Mouse (Mus musculus): ENCODE measurements around the gene Shoc2. TPM values are rescaled to one million over a fixed set of nuclear protein-coding genes. Genes with fewer than 3 reads are reported as not detected.

The Shoc2 gene
- total and polyA plus RNA-seq, 2 experiments from 2014 or later, result 49.4 to 77.3 TPM

DNA sequence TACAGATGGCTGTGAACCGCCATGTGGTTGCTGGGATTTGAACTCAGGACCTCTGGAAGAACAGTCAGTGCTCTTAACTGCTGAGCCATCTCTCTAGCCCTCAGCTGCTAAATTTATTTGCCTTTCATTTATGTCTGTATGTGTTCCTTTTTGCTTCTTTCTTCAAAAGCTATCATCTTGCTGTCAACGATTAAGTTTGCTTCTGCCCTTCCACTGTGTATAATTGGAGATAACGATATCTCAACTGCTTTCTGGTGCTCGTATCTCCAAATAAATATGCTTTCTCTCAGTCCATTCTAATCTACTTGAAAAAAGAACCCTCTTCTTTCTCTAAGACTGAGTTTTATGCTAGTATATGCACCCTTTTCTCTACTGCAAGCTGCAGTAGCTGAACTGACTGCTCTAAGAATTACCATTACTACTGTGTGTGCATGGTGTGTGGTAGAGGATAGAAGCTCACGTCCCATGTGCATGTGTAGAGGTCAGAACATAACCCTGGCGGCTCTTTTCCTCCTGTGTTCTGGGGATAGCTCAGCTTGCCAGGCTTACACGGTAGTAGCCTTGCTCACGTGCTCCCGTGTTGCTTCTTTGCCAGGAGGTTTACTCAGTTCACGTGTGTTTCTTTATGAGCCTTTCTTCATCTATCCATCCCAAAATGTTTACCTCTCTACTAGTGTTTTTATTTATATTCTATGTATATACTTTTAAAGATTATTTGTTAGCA lies 21.0 kb downstream of the Shoc2 start:
- Histone ChIP-seq H3K4me2 (ENCODE audit: low read depth, low read length, poor library complexity, severe bottlenecking) (no peak overlapping the region), H3K27me3 (ENCODE audit: insufficient read depth, low read length) (no peaks in the 10 kb centered on the region), H3K36me3 (ENCODE audit: insufficient read depth, low read length) (no peaks in the 10 kb centered on the region), H3K9me3 (ENCODE audit: low read length) (no peaks in the 10 kb centered on the region), H3K4me1 (ENCODE audit: insufficient read depth, low read length) (no peaks in the 10 kb centered on the region), H3K4me3 (ENCODE audit: low read depth, low read length) (no peak overlapping the region), H3K27ac (ENCODE audit: low read depth, low read length) (no peak overlapping the region), H3K9ac (replicated peaks; ENCODE audit: low read length, poor library complexity, severe bottlenecking) (no peak overlapping the region)
- 89% methylated on average over 10 of the region's 10 CpGs for WGBS
- ATAC-seq (ENCODE audit: low FRiP score) (no peak), DNase-seq (ENCODE audit: low spot score) (no peak)
- no peak for TF ChIP-seq CTCF (IDR thresholded peaks at IDR 0.05)

DNA sequence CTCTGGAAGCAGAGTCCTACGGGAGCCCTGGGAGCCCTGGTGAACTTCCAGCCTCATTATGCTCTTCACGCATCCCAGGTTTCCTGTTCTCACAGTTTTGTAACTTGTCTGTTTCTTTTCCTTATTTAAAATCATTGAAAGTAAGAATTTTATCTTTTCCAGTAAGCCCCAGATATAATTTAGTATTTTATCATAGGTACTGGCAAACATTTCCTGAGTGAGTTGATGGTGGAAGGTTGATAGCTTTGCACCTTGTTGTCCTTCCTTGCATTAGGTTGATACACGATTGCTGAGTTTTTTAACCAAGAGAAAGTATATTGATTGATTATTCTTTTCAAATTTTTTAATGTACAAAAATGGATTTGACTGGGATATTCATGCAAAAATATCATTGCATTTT lies 25.1 kb downstream of the Shoc2 start:
- no peak overlapping the region for H3K27ac ChIP-seq (ENCODE audit: low read depth, low read length)
- no peak for TF ChIP-seq CTCF (IDR thresholded peaks at IDR 0.05)

DNA sequence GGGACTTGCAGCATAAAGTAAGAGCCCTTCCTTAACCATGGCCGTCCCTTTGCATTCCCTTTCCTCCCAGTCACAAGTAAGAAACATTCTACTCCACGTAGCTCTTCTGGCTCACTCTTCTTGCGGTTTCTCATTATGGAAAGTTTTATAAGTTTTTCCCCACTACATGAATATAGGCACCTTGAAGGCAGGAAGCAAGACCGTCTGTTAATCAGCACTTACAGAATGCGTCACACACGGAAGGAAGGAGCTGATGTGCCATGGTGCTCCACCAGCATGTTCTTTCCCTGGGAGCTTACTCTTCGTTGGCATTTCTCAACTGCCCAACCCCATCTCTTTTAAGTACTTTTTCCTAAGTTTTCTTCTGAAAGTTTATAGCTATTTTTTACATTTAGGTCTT lies 27.8 kb downstream of the Shoc2 start:
- H3K9ac ChIP-seq (replicated peaks; ENCODE audit: low read length, poor library complexity, severe bottlenecking), result no peak overlapping the region
- H3K4me1 ChIP-seq (ENCODE audit: insufficient read depth, low read length), result no peaks in the 10 kb centered on the region
- TF ChIP-seq CTCF (IDR thresholded peaks at IDR 0.05), result no peak
- DNase-seq (ENCODE audit: low spot score) (no peak), ATAC-seq (ENCODE audit: low FRiP score) (no peak)
- H3K9me3 ChIP-seq (ENCODE audit: low read length), result no peaks in the 10 kb centered on the region
- H3K27ac ChIP-seq (ENCODE audit: low read depth, low read length), result no peak overlapping the region
- 86% methylated on average over 7 of the region's 7 CpGs for WGBS
- no peaks in the 10 kb centered on the region for H3K36me3 ChIP-seq (ENCODE audit: insufficient read depth, low read length)
- H3K4me3 ChIP-seq (ENCODE audit: low read depth, low read length), result no peak overlapping the region
- no peak overlapping the region for H3K4me2 ChIP-seq (ENCODE audit: low read depth, low read length, poor library complexity, severe bottlenecking)
- H3K27me3 ChIP-seq (ENCODE audit: insufficient read depth, low read length), result no peaks in the 10 kb centered on the region

More for the DNA sequence above, 25.1 kb downstream of the Shoc2 start:
- H3K9me3 ChIP-seq (ENCODE audit: low read length), result no peaks in the 10 kb centered on the region
- no peak overlapping the region for H3K4me3 ChIP-seq (ENCODE audit: low read depth, low read length)
- no peak overlapping the region for H3K9ac ChIP-seq (replicated peaks; ENCODE audit: low read length, poor library complexity, severe bottlenecking)
- no peaks in the 10 kb centered on the region for H3K36me3 ChIP-seq (ENCODE audit: insufficient read depth, low read length)
- DNase-seq (ENCODE audit: low spot score) (no peak), ATAC-seq (ENCODE audit: low FRiP score) (no peak)
- WGBS, result 90% methylated on average over 3 of the region's 3 CpGs
- H3K4me2 ChIP-seq (ENCODE audit: low read depth, low read length, poor library complexity, severe bottlenecking), result no peak overlapping the region
- no peaks in the 10 kb centered on the region for H3K27me3 ChIP-seq (ENCODE audit: insufficient read depth, low read length)
- H3K4me1 ChIP-seq (ENCODE audit: insufficient read depth, low read length), result no peaks in the 10 kb centered on the region

DNA sequence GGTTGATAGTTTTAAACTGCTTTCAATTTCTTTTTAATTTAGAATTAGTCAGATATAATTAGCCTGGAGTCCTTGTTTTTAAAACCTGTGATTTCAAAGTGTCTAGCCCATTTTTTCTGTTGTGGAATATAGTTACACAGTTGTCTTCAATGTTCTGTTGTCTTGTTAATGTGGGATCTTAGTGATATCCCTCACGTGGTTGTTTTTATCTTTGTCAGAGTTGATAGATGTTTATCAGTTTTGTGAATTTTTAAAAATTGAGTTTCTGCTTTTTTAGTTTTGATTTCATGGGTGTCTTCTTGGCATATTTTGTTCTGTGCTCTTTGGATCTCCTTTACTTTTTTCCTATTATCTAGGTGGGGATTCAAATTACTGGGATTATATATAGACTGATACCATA lies 29.6 kb downstream of the Shoc2 start:
- WGBS, result 83% methylated on average over 1 of the region's 1 CpGs
- no peak overlapping the region for H3K9ac ChIP-seq (replicated peaks; ENCODE audit: low read length, poor library complexity, severe bottlenecking)

DNA sequence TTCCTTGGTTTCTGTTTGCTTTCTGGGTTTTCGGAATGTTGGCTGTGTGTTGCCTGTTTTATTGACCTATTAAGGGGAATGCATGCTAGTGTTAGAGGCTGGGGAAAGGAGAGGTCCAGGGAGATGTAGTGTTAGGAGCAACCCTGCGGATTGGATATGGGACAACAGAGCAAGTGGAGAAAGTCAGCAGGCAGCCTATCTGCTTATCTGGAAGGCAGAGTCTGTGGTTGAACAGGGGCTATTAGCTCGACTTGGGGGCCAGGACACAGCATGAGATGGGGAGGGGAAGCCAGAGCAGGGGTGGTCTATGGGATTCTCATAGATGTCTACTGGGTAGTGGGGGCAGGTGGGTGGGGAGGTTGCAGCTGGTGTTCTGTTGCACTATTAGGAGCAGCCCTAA lies 37.9 kb downstream of the Shoc2 start:
- WGBS, result 73% methylated on average over 3 of the region's 3 CpGs
- Histone ChIP-seq H3K27me3 (ENCODE audit: insufficient read depth, low read length) (no peaks in the 10 kb centered on the region), H3K4me2 (ENCODE audit: low read depth, low read length, poor library complexity, severe bottlenecking) (no peak overlapping the region), H3K4me3 (ENCODE audit: low read depth, low read length) (no peak overlapping the region), H3K9ac (replicated peaks; ENCODE audit: low read length, poor library complexity, severe bottlenecking) (no peak overlapping the region), H3K9me3 (ENCODE audit: low read length) (no peaks in the 10 kb centered on the region), H3K4me1 (ENCODE audit: insufficient read depth, low read length) (no peaks in the 10 kb centered on the region), H3K36me3 (ENCODE audit: insufficient read depth, low read length) (no peaks in the 10 kb centered on the region), H3K27ac (ENCODE audit: low read depth, low read length) (no peak overlapping the region)
- ATAC-seq (ENCODE audit: low FRiP score), result no peak
- DNase-seq (ENCODE audit: low spot score), result no peak
- no peak for TF ChIP-seq CTCF (IDR thresholded peaks at IDR 0.05)

More for the DNA sequence above, 29.6 kb downstream of the Shoc2 start:
- Histone ChIP-seq H3K27ac (ENCODE audit: low read depth, low read length) (no peak overlapping the region), H3K4me3 (ENCODE audit: low read depth, low read length) (no peak overlapping the region), H3K4me1 (ENCODE audit: insufficient read depth, low read length) (no peaks in the 10 kb centered on the region), H3K36me3 (ENCODE audit: insufficient read depth, low read length) (no peaks in the 10 kb centered on the region), H3K9me3 (ENCODE audit: low read length) (no peaks in the 10 kb centered on the region), H3K4me2 (ENCODE audit: low read depth, low read length, poor library complexity, severe bottlenecking) (no peak overlapping the region), H3K27me3 (ENCODE audit: insufficient read depth, low read length) (no peaks in the 10 kb centered on the region)
- no peak for TF ChIP-seq CTCF (IDR thresholded peaks at IDR 0.05)
- DNase-seq (ENCODE audit: low spot score), result no peak
- no peak for ATAC-seq (ENCODE audit: low FRiP score)

DNA sequence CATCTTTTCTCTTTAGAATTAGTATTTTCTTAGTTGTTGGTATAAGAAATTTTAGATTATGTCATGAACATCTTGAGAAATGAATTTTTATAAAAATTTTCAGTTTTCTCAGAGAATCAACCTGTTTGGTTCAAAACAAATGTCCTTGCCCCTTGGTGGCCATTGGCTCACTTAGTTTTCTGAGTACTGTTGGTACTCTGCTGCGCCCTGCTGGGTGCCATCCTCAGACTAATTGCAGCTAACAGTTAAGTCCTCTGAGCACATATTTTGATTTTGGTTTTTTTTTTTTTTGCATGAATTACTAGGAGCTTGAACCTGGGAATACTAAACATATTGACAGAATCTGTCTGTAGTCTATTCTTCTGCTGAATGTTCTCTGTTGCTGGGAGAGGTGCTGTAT lies 39.2 kb downstream of the Shoc2 start:
- no peak; the same call in 1 of the 2 replicates for TF ChIP-seq CTCF (IDR thresholded peaks at IDR 0.05)
- Histone ChIP-seq H3K4me2 (ENCODE audit: low read depth, low read length, poor library complexity, severe bottlenecking) (no peak overlapping the region), H3K9ac (replicated peaks; ENCODE audit: low read length, poor library complexity, severe bottlenecking) (no peak overlapping the region), H3K4me3 (ENCODE audit: low read depth, low read length) (no peak overlapping the region), H3K4me1 (ENCODE audit: insufficient read depth, low read length) (no peaks in the 10 kb centered on the region), H3K9me3 (ENCODE audit: low read length) (no peaks in the 10 kb centered on the region), H3K36me3 (ENCODE audit: insufficient read depth, low read length) (0 out of 2 replicates have a peak, but pooled peaks cover 4% of the 10 kb centered on the region), H3K27me3 (ENCODE audit: insufficient read depth, low read length) (no peaks in the 10 kb centered on the region), H3K27ac (ENCODE audit: low read depth, low read length) (no peak overlapping the region)
- WGBS, result 93% methylated on average over 1 of the region's 1 CpGs
- ATAC-seq (ENCODE audit: low FRiP score), result no peak
- no peak for DNase-seq (ENCODE audit: low spot score)

Data from midbrain, postnatal 0 days (tissue).